ENCODE assay signal across 11 mouse cellular contexts in the genomic region with DNA sequence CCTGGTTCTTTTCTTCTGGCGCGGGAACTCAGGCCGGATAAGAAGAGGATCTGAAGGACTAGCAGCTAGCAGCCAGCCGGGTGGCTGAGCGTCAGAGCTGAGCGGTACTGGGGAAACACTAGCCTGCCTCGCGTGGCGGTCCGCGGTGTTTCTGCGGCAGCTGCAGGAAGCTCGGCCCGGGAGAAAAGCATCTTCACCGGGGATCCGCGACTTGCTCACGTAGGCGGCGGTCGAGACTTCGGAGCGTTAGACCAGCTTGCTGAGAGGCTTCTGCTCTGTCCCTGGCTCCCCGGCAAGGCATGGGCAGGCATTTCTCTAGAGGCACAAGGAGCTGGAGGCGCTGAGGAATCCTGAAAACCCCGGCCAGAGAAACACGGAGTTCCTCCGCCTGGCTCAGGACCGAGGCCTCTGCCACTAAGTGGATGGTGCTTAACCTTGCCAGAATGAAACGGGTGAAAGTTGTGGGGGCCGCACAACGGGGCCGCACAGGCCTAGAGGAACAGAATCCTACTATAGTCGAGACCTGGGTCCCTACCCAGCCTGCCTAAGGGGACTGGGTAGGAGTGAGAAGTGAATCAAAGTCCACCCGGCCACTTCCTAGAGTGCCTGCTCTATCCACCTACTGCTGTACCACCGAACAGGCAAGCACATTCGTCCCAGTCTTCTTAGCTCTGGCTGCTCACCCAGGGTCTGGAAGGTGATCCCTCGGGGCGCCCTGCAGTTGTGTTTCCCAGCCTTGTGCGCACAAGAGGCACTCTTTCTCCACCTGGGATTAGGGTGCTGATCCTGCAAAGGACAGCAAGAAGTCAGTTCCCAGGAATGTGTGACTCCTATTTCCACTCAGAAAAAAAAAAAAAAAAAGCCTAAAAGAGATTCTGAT. TPM values are rescaled to one million over a fixed set of nuclear protein-coding genes. Genes with fewer than 3 reads are reported as not detected.
DNase-seq lines count a peak whose midpoint lies in the region; ATAC-seq and TF ChIP-seq lines count a peak whose summit lies in the region.
"Had no signal": no experiment of that assay in that cellular context is flagged by ENCODE, and none has a peak within 500 bp of the region (broad histone marks: within the 10 kb centered on the region; RNA-seq: fewer than 3 reads in every experiment).

No protein-coding gene starts in this region.

- H3K27me3 ChIP-seq in heart, embryonic 11.5 days (ENCODE audit: control insufficient read depth, insufficient read depth, low read length) = peaks cover 83% of the 10 kb centered on the region
- peaks cover 81% of the 10 kb centered on the region for H3K27me3 ChIP-seq in E14TG2a.4 (ENCODE audit: insufficient read depth, low read length)
- peaks cover 88% of the 10 kb centered on the region for H3K27me3 ChIP-seq in forebrain, embryonic 10.5 days (ENCODE audit: poor library complexity, severe bottlenecking)
- peaks cover 89% of the 10 kb centered on the region for H3K27me3 ChIP-seq in limb, embryonic 10.5 days (ENCODE audit: low read depth, poor library complexity, severe bottlenecking)
- peaks cover 76% of the 10 kb centered on the region for H3K27me3 ChIP-seq in stomach, embryonic 15.5 days (replicated peaks)

- H3K27ac ChIP-seq in heart, embryonic 11.5 days (ENCODE audit: low read depth, low read length) = no peak overlapping the region
- no peak overlapping the region for H3K27ac ChIP-seq in forebrain, embryonic 10.5 days
- no peak overlapping the region for H3K27ac ChIP-seq in limb, embryonic 10.5 days
- H3K27ac ChIP-seq in stomach, embryonic 15.5 days = no peak overlapping the region

- DNase-seq in heart, adult 8-10 months (ENCODE audit: low spot score) = no peak
- peak; percentile 60 for DNase-seq in forebrain, embryonic 10.5 days (ENCODE audit: extremely low spot score, low spot score)
- DNase-seq in limb, embryonic 10.5 days (ENCODE audit: low spot score) = peak; percentile 71
- DNase-seq in c-Kit-positive CD71-positive TER-119-positive erythroid progenitor cells, embryonic 14.5 days (ENCODE audit: low spot score) = no peak
- no peak for DNase-seq in layer of hippocampus, postnatal 25 days (ENCODE audit: extremely low spot score in 1 of 2, low spot score in 1 of 2)

- TF ChIP-seq CTCF in E14TG2a.4 (conservative IDR thresholded peaks at IDR 0.05; ENCODE audit: low read length) = no peak

- H3K4me3 ChIP-seq in heart, embryonic 11.5 days (ENCODE audit: low read depth, low read length) = peak overlapping the region; percentile 23; the same call in 1 of the 2 replicates
- H3K4me3 ChIP-seq in E14TG2a.4 (replicated peaks; ENCODE audit: low read length) = peak overlapping the region; percentile 41; the same call in 1 of the 2 replicates
- H3K4me3 ChIP-seq in forebrain, embryonic 10.5 days = peak overlapping the region; percentile 41
- peak overlapping the region; percentile 31 for H3K4me3 ChIP-seq in limb, embryonic 10.5 days
- H3K4me3 ChIP-seq in stomach, embryonic 15.5 days (replicated peaks) = no peak overlapping the region
- H3K4me3 ChIP-seq: erythroblast, embryonic 14.5 days; megakaryocyte, embryonic 14.5 days had no signal

- under 1% methylated on average over 40 of the region's 40 CpGs for WGBS in heart, embryonic 11.5 days (ENCODE audit: insufficient replicate concordance)
- WGBS in forebrain, embryonic 10.5 days = under 1% methylated on average over 40 of the region's 40 CpGs
- under 1% methylated on average over 40 of the region's 40 CpGs for WGBS in limb, embryonic 10.5 days
- 1% methylated on average over 39 of the region's 40 CpGs for WGBS in stomach, embryonic 15.5 days

- no peaks in the 10 kb centered on the region for H3K36me3 ChIP-seq in heart, embryonic 11.5 days (ENCODE audit: control insufficient read depth, insufficient read depth, low read length)
- no peaks in the 10 kb centered on the region for H3K36me3 ChIP-seq in E14TG2a.4 (ENCODE audit: insufficient read depth, low read length)
- no peaks in the 10 kb centered on the region for H3K36me3 ChIP-seq in forebrain, embryonic 10.5 days (replicated peaks)
- no peaks in the 10 kb centered on the region for H3K36me3 ChIP-seq in limb, embryonic 10.5 days
- H3K36me3 ChIP-seq in stomach, embryonic 15.5 days = no peaks in the 10 kb centered on the region
- H3K36me3 ChIP-seq: G1E had no signal

- H3K9ac ChIP-seq in heart, embryonic 11.5 days (ENCODE audit: low read depth, low read length) = no peak overlapping the region
- H3K9ac ChIP-seq in stomach, embryonic 15.5 days = no peak overlapping the region

- H3K4me1 ChIP-seq in heart, embryonic 11.5 days (ENCODE audit: control insufficient read depth, insufficient read depth, low read length) = peaks cover 25% of the 10 kb centered on the region
- H3K4me1 ChIP-seq in E14TG2a.4 (replicated peaks; ENCODE audit: low read depth, low read length) = peaks cover 29% of the 10 kb centered on the region
- H3K4me1 ChIP-seq in forebrain, embryonic 10.5 days = peaks cover 44% of the 10 kb centered on the region
- peaks cover 34% of the 10 kb centered on the region for H3K4me1 ChIP-seq in limb, embryonic 10.5 days
- peaks cover 27% of the 10 kb centered on the region for H3K4me1 ChIP-seq in stomach, embryonic 15.5 days

- H3K4me2 ChIP-seq in heart, embryonic 11.5 days = peak overlapping the region; percentile 56
- H3K4me2 ChIP-seq in stomach, embryonic 15.5 days = peak overlapping the region; percentile 19; the same call in 1 of the 2 replicates

- ATAC-seq in heart, embryonic 11.5 days (replicated peaks; ENCODE audit: insufficient number of reproducible peaks, low FRiP score, low TSS enrichment) = no peak
- no peak for ATAC-seq in stomach, embryonic 15.5 days (ENCODE audit: insufficient read depth, low FRiP score, low read depth)

- H3K9me3 ChIP-seq in heart, embryonic 11.5 days (replicated peaks; ENCODE audit: control insufficient read depth, low read length) = no peaks in the 10 kb centered on the region
- H3K9me3 ChIP-seq in E14TG2a.4 (ENCODE audit: low read length) = no peaks in the 10 kb centered on the region
- H3K9me3 ChIP-seq in forebrain, embryonic 10.5 days = no peaks in the 10 kb centered on the region
- H3K9me3 ChIP-seq in limb, embryonic 10.5 days (replicated peaks) = no peaks in the 10 kb centered on the region
- H3K9me3 ChIP-seq in stomach, embryonic 15.5 days = no peaks in the 10 kb centered on the region

RNA-seq across cellular contexts. Expression of gene Foxl2, which starts 2.7 kb away (rescaled TPM):
- polyA plus RNA-seq in heart, embryonic 11.5 days (2014; fragmentation: Nextera tagmentation; extraction: Ambion mirVana) = not detected in 2 replicates
- not detected for total RNA-seq in heart, adult 8-10 months (2022)
- polyA plus RNA-seq in forebrain, embryonic 10.5 days (2016; fragmentation: Nextera tagmentation; extraction: Ambion mirVana) = 0.98 and 1.1 TPM in 2 replicates
- polyA plus RNA-seq in limb, embryonic 10.5 days (2016; fragmentation: Nextera tagmentation; extraction: Ambion mirVana) = not detected in 2 replicates
- not detected in 2 replicates for polyA plus RNA-seq in stomach, embryonic 15.5 days (2015; fragmentation: Nextera tagmentation; extraction: Ambion mirVana)
- total RNA-seq in layer of hippocampus, postnatal 25 days (2021) = under 1 TPM; 0.81 to 0.82 TPM
- total RNA-seq: G1E had no signal
- polyA plus RNA-seq: erythroblast, embryonic 14.5 days; G1E had no signal

RNA-seq across cellular contexts. Expression of gene Faim, which starts 33.8 kb away (rescaled TPM):
- 36.8 and 38.3 TPM in 2 replicates for polyA plus RNA-seq in heart, embryonic 11.5 days (2014; fragmentation: Nextera tagmentation; extraction: Ambion mirVana)
- 1 to 10 TPM; 3.8 to 5.6 (median 4.3) TPM for total RNA-seq in heart, adult 8-10 months (2022)
- polyA plus RNA-seq in forebrain, embryonic 10.5 days (2016; fragmentation: Nextera tagmentation; extraction: Ambion mirVana) = 69.0 and 71.3 TPM in 2 replicates
- polyA plus RNA-seq in limb, embryonic 10.5 days (2016; fragmentation: Nextera tagmentation; extraction: Ambion mirVana) = 54.4 and 57.3 TPM in 2 replicates
- 41.5 and 42.1 TPM in 2 replicates for polyA plus RNA-seq in stomach, embryonic 15.5 days (2015; fragmentation: Nextera tagmentation; extraction: Ambion mirVana)
- 10 to 100 TPM; 55.0 to 60.5 TPM for total RNA-seq in layer of hippocampus, postnatal 25 days (2021)

RNA-seq across cellular contexts. Expression of gene 7420426K07Rik, which starts 49.5 kb away (rescaled TPM):
- polyA plus RNA-seq in heart, embryonic 11.5 days (2014; fragmentation: Nextera tagmentation; extraction: Ambion mirVana) = not detected in 2 replicates
- total RNA-seq in heart, adult 8-10 months (2022) = not detected
- not detected in 2 replicates for polyA plus RNA-seq in forebrain, embryonic 10.5 days (2016; fragmentation: Nextera tagmentation; extraction: Ambion mirVana)
- polyA plus RNA-seq in limb, embryonic 10.5 days (2016; fragmentation: Nextera tagmentation; extraction: Ambion mirVana) = not detected in 2 replicates
- not detected in 2 replicates for polyA plus RNA-seq in stomach, embryonic 15.5 days (2015; fragmentation: Nextera tagmentation; extraction: Ambion mirVana)
- total RNA-seq in layer of hippocampus, postnatal 25 days (2021) = not detected
- total RNA-seq: G1E had no signal
- polyA plus RNA-seq: erythroblast, embryonic 14.5 days; G1E had no signal

Comparison
In these comparisons a context has a peak if more than half of its experiments do, and no peak if none do; other contexts are left out.
1. DNase-seq: peak in forebrain, embryonic 10.5 days (single experiment) and limb, embryonic 10.5 days (single experiment); none in heart, adult 8-10 months (single experiment), c-Kit-positive CD71-positive TER-119-positive erythroid progenitor cells, embryonic 14.5 days (single experiment) and layer of hippocampus, postnatal 25 days (0 of 2).